Mouse (Mus musculus) liver, embryonic 11.5 days (tissue): ENCODE data around the gene Klhl7. TPM values are rescaled to one million over a fixed set of nuclear protein-coding genes. Genes with fewer than 3 reads are reported as not detected.
A peak's percentile ranks its signal among the peaks of the same experiment; 100 is the strongest.

Experiments used
- ATAC-seq: fragments of 200-750 bp; cut with Nextera tagmentation; replicated peaks from 2 replicates; pipeline ENCODE4 v1.8.0; 2017; ENCODE audit warnings: moderate number of reproducible peaks, mild to moderate bottlenecking, moderate TSS enrichment, moderate library complexity; ENCODE audit not compliant: low FRiP score
- DNase-seq: peaks from one replicate; pipeline ENCODE4 v3.0.0-alpha.2; 2017; ENCODE audit warnings: low spot score
- H3K27ac ChIP-seq: fragments of 300-500 bp; sonication (generic); 2 replicates; pipeline ENCODE4 v1.5.1; 2014; ENCODE audit warnings: mild to moderate bottlenecking, low read depth, low read length, control low read depth
- H3K27me3 ChIP-seq: fragments of 300-500 bp; sonication (generic); replicated peaks from 2 replicates; pipeline ENCODE4 v1.6.1; 2014; ENCODE audit warnings: low read length, mixed read lengths; ENCODE audit not compliant: control insufficient read depth, insufficient read depth
- H3K36me3 ChIP-seq: fragments of 300-500 bp; sonication (generic); 2 replicates; pipeline ENCODE4 v1.6.1; 2014; ENCODE audit warnings: mild to moderate bottlenecking, low read length, moderate library complexity, mixed read lengths; ENCODE audit not compliant: control insufficient read depth, insufficient read depth
- H3K4me1 ChIP-seq: fragments of 300-500 bp; sonication (generic); replicated peaks from 2 replicates; pipeline ENCODE4 v1.6.1; 2014; ENCODE audit warnings: low read length, mixed read lengths; ENCODE audit not compliant: control insufficient read depth, insufficient read depth
- H3K4me2 ChIP-seq: fragments of 300-500 bp; sonication (generic); 2 replicates; pipeline ENCODE4 v1.6.1; 2014; ENCODE audit warnings: mild to moderate bottlenecking, control low read depth, moderate library complexity
- H3K4me3 ChIP-seq: fragments of 300-500 bp; sonication (generic); 2 replicates; pipeline ENCODE4 v1.5.1; 2014; ENCODE audit warnings: low read depth, low read length, control low read depth
- H3K9ac ChIP-seq: fragments of 300-500 bp; sonication (generic); 2 replicates; pipeline ENCODE4 v1.6.1; 2014; ENCODE audit warnings: low read depth, low read length, control low read depth
- H3K9me3 ChIP-seq: fragments of 300-500 bp; sonication (generic); 2 replicates; pipeline ENCODE4 v1.6.1; 2016; ENCODE audit warnings: low read length, inconsistent platforms, mixed read lengths; ENCODE audit not compliant: control insufficient read depth
- WGBS: fragments of 180-500 bp; shearing (Covaris S2); extraction: QIAGEN DNeasy Blood & Tissue Kit; methylation state at CpG from one replicate; pipeline ENCODE4 v1.1.7; 2014; 5-methylcytosine and 5-hydroxymethylcytosine counted together
- polyA plus RNA-seq: library from polyadenylated mRNA; unstranded; fragments of >200 nt; fragmentation: Nextera tagmentation; extraction: Ambion mirVana; gene quantifications from 2 replicates; pipeline ENCODE4 v1.2.1, GENCODE M21; 2014

Gene Klhl7
- polyA plus RNA-seq, 1 experiment from 2014 or later, result 29.1 TPM

DNA sequence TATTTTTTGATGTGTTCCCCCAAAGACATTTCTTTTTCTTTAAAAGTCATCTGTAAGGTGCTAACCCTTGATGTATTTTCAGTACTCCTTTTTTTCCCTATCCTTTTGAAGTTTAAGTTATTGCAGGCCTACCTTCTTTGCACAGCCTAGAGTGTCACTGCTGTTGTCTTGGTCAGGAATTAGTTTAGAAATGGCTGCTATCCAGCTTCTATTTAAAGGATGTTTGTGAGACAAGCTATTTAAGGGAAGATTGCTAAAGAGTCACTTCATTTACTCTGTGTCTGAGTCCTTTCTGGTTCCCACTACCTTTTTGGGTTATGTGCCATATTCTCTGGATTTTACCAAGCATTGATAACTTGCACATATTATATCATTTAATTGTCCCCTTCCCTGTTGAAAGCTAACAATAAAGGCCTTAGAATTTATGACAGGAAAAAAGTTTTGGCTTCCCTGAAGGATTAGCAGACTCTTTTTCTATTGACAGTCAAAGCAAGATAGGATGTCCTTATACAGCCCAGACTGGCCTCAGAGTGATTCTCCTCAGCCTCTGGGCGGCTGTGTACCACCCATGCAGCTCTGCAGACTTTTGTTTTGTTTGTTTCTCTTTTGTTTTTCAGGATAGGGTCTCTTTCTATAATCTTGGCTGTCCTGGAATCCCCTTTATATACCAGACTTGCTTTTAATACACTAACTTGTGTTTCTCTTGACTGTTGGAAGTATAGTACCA is 25.7 kb downstream of the Klhl7 start:
- no peak for ATAC-seq
- no peak overlapping the region for H3K4me2 ChIP-seq
- H3K36me3 ChIP-seq, result no peaks in the 10 kb centered on the region
- no peak for DNase-seq
- no peak overlapping the region for H3K9ac ChIP-seq
- H3K4me1 ChIP-seq, result no peaks in the 10 kb centered on the region
- no peak overlapping the region for H3K27ac ChIP-seq
- no peak overlapping the region for H3K4me3 ChIP-seq
- 81% methylated on average over 1 of the region's 1 CpGs for WGBS
- H3K27me3 ChIP-seq, result no peaks in the 10 kb centered on the region
- no peaks in the 10 kb centered on the region for H3K9me3 ChIP-seq

DNA sequence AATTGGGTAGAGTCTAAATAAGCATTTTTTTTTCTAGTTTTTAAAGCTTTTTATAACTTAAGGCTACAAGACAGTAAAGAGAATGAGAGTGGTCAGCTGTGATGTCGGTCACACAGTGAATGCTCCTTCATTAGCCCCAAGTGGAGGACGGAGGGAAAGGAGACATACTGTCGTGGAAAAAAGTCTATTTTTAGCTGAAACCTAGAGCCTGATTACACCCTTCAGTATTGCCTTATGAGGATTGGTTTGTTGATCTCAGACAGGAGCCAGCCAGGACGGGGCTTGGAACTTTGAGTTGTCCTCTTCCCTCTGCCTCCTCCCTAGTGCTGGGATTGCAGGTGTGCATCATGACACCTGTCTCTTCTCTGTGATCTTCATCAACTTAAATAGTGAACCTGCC is 26.6 kb downstream of the Klhl7 start:
- ATAC-seq, result no peak
- Histone ChIP-seq H3K27me3 (no peaks in the 10 kb centered on the region), H3K36me3 (no peaks in the 10 kb centered on the region), H3K4me3 (no peak overlapping the region), H3K9ac (no peak overlapping the region), H3K4me2 (no peak overlapping the region), H3K27ac (no peak overlapping the region), H3K9me3 (no peaks in the 10 kb centered on the region), H3K4me1 (no peaks in the 10 kb centered on the region)
- DNase-seq, result no peak
- WGBS, result 75% methylated on average over 4 of the region's 4 CpGs

DNA sequence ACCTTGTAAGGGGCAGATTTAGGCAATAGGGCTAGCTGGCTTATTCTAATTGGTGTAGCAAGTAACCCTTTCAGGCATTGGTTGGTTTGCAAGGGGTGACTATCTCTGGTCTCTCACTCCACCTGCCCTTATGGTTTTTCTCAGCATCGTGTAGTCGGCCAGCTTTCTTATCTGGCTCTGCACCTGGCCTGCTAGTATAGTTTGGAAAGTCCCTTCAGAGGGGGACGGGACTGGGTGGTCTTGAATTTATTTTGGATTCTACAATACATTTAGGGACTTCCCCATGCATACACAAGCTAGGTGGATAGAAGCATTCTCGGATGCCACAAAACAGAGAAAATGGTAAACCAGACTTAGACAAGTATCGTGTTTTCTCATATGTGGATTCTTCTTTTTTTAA is 46.6 kb downstream of the Klhl7 start:
- no peaks in the 10 kb centered on the region for H3K9me3 ChIP-seq
- ATAC-seq, result no peak
- DNase-seq, result no peak
- H3K4me1 ChIP-seq, result no peaks in the 10 kb centered on the region
- H3K36me3 ChIP-seq, result peaks cover 12% of the 10 kb centered on the region; the same call in 1 of the 2 replicates
- no peak overlapping the region for H3K4me2 ChIP-seq
- no peak overlapping the region for H3K9ac ChIP-seq
- WGBS, result 66% methylated on average over 5 of the region's 5 CpGs
- no peaks in the 10 kb centered on the region for H3K27me3 ChIP-seq
- H3K4me3 ChIP-seq, result no peak overlapping the region
- H3K27ac ChIP-seq, result no peak overlapping the region

DNA sequence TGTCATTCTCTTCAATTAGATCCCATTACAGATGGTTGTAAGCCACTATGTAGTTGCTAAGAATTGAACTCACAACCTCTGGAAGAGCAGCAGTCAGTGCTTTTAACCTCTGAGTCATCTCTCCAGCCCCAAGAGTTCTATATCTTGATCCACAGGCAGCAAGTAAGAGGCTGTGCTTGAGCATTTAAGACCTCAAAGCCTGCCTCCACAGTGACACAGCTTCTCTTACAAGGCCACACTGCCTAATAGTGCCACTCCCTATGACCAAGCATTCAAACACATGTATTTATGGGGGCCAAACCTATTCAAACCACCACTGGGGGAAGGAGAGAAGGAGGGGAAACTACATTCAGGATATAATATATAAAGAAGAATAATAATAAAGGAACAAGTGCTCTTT is 51.8 kb downstream of the Klhl7 start:
- Histone ChIP-seq H3K4me3 (no peak overlapping the region), H3K27ac (no peak overlapping the region), H3K9me3 (no peaks in the 10 kb centered on the region), H3K9ac (no peak overlapping the region), H3K27me3 (no peaks in the 10 kb centered on the region), H3K4me1 (no peaks in the 10 kb centered on the region), H3K36me3 (peaks cover 6% of the 10 kb centered on the region; the same call in 1 of the 2 replicates), H3K4me2 (no peak overlapping the region)
- DNase-seq (no peak), ATAC-seq (no peak)

DNA sequence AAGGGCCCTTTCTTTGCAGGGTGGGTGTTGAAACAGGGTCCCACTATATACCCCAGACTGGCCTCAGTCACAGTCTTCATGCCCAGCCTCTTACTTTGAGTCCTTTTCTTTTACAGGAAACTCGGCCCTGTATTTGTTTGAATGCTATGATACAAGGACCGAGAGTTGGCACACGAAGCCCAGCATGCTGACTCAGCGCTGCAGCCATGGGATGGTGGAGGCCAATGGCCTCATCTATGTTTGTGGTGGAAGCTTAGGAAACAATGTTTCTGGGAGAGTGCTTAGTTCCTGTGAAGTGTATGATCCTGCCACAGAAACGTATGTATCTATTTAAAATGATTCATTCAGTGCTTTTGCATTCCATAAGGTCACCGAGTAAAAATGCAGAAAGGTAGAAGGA is 56.4 kb downstream of the Klhl7 start:
- no peaks in the 10 kb centered on the region for H3K27me3 ChIP-seq
- no peak overlapping the region for H3K4me3 ChIP-seq
- no peak overlapping the region for H3K27ac ChIP-seq
- H3K9ac ChIP-seq, result no peak overlapping the region
- H3K4me2 ChIP-seq, result no peak overlapping the region
- DNase-seq, result no peak
- H3K9me3 ChIP-seq, result no peaks in the 10 kb centered on the region
- ATAC-seq, result no peak
- H3K4me1 ChIP-seq, result no peaks in the 10 kb centered on the region
- H3K36me3 ChIP-seq, result peaks cover 4% of the 10 kb centered on the region; the same call in 1 of the 2 replicates
- 92% methylated on average over 6 of the region's 6 CpGs for whole genome bisulfite sequencing

DNA sequence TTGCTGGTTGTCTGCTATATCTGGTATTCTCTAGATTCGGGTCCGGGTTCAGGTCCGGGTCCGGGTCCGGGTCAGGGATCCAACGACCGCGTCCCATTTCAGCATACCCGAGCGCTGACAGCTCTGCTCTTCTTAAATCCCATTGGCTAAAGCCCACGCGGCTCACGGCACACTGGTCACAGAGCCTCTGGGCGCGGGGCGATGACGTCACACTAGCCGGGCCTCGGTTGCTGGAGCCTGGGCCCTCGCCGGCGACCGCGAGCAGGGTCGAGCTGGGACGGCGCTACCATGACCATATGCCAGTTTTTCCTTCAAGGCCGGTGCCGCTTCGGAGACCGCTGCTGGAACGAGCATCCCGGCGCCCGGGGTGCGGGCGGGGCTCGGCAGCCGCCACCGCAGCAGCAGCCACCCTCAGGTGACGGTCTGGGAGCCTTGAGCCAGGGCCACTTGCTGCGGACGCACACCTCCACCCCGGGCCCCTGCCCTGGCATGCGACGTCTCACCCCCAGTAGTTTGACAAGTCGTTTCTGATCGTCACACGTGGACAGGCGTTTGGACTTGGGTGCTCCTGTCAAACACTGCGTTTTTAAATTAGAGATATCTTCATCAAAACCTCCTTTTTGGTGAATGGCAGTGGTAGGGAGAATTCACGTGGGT is 64.5 kb downstream of the Klhl7 start, which contains the start of gene Nupl2:
Nupl2 (plus strand) TSS at position 175 of the 657 bp plus-strand sequence.
- peak within 1 kb of the TSS; percentile 89 for H3K4me2 ChIP-seq
- whole genome bisulfite sequencing, result under 1% methylated on average over 52 of the region's 52 CpGs

DNA sequence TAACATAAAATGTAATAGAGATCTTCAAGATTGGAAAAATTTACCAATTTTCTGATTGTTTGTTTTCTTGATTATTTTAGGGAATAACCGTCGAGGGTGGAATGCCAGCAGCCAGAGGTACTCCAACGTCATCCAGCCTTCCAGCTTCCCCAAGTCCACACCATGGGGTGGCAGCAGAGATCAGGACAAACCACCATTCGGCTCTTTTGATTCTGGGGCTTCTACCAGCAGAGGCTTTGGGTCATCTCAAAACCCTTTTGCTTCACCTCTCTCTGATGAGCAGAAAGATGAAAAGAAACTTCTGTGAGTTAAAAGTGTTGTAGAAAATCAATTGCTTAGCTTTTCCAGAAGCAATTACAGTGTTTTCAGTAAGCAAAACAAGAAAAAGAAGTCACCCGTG is 66.9 kb downstream of the Klhl7 start:
- 67% methylated on average over 5 of the region's 5 CpGs for WGBS
- Histone ChIP-seq H3K4me1 (no peaks in the 10 kb centered on the region), H3K27me3 (no peaks in the 10 kb centered on the region), H3K4me3 (no peak overlapping the region), H3K4me2 (no peak overlapping the region), H3K27ac (no peak overlapping the region), H3K9me3 (no peaks in the 10 kb centered on the region), H3K36me3 (peaks cover 10% of the 10 kb centered on the region; the same call in 1 of the 2 replicates), H3K9ac (no peak overlapping the region)
- ATAC-seq (no peak), DNase-seq (no peak)

More for the DNA sequence above, 64.5 kb downstream of the Klhl7 start, which contains the start of gene Nupl2:
- no peaks in the 10 kb centered on the region for H3K9me3 ChIP-seq
- DNase-seq (peak; percentile 95), ATAC-seq (peak; percentile 99)
- peak within 1 kb of the TSS; percentile 91 for H3K4me3 ChIP-seq
- H3K36me3 ChIP-seq, result peaks cover 3% of the 10 kb centered on the region; the same call in 1 of the 2 replicates
- H3K9ac ChIP-seq, result peak within 1 kb of the TSS; percentile 96
- H3K27me3 ChIP-seq, result no peaks in the 10 kb centered on the region
- H3K27ac ChIP-seq, result 0 out of 2 replicates have a peak within 1 kb of the TSS, but pooled peaks have one; percentile 32
- no peaks in the 10 kb centered on the region for H3K4me1 ChIP-seq

DNA sequence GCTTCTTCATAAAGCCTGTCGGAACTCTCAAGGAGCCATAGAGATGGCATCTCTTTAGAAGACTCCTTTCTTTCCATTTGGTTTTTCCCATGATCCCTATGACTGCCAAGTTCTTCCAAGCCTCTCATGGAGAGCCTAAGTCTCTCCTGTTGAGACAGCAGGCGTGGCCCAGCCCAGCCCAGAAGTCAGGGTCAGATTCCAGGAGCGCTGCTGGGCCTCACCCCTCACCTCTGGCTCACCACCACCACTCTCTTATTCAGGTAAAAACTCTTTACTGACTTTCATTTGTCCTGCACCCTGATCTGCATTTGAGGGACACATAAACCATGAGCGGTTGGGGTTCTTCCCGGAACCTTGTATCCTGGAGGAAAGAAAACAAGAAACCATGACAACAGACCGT is 69.5 kb downstream of the Klhl7 start:
- DNase-seq (no peak), ATAC-seq (no peak)
- no peaks in the 10 kb centered on the region for H3K9me3 ChIP-seq
- H3K36me3 ChIP-seq, result peaks cover 14% of the 10 kb centered on the region; the same call in 1 of the 2 replicates
- H3K4me3 ChIP-seq, result no peak overlapping the region
- WGBS, result 93% methylated on average over 6 of the region's 6 CpGs
- no peak overlapping the region for H3K9ac ChIP-seq
- no peak overlapping the region for H3K4me2 ChIP-seq
- H3K27me3 ChIP-seq, result no peaks in the 10 kb centered on the region
- H3K4me1 ChIP-seq, result no peaks in the 10 kb centered on the region
- H3K27ac ChIP-seq, result no peak overlapping the region

DNA sequence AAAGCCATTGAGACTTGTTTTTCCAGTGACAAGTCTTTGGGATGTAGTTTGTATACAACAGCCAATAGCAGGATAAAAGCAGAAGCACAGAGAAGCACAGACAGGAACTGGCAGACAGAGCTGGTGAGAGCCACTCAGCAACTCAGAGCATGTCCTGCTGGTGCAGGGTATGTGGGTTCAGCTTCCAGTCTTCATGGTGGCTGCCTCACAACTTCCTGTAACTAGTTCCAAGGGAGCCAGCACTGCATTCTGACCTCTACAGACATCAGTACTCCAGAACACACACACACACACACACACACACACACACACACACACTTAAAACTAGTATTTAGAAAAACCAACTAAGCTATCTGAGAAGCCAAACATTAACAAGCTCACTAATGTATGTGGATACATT is 71.7 kb downstream of the Klhl7 start:
- H3K9ac ChIP-seq, result no peak overlapping the region
- H3K36me3 ChIP-seq, result peaks cover 17% of the 10 kb centered on the region; the same call in 1 of the 2 replicates
- no peaks in the 10 kb centered on the region for H3K27me3 ChIP-seq
- H3K4me2 ChIP-seq, result no peak overlapping the region
- ATAC-seq (no peak), DNase-seq (no peak)
- H3K4me3 ChIP-seq, result no peak overlapping the region
- H3K27ac ChIP-seq, result no peak overlapping the region
- no peaks in the 10 kb centered on the region for H3K9me3 ChIP-seq
- no peaks in the 10 kb centered on the region for H3K4me1 ChIP-seq
